Mouse (Mus musculus): ENCODE data around the gene Popdc2. TPM values are rescaled to one million over a fixed set of nuclear protein-coding genes. Genes with fewer than 3 reads are reported as not detected.
"Not testable (repeated sequence)": the region's sequence is repeated elsewhere in the genome, so short reads cannot be mapped to it uniquely, and the experiment has no call there.

Gene Popdc2
- 0.57 and 1.4 TPM in 2 replicates for polyA plus RNA-seq (2015; fragmentation: Nextera tagmentation; extraction: Ambion mirVana)

- Histone ChIP-seq H3K4me1 (no peaks in the 10 kb centered on the region), H3K36me3 (replicated peaks) (no peaks in the 10 kb centered on the region), H3K27ac (no peak within 1 kb of the TSS), H3K4me2 (no peak within 1 kb of the TSS), H3K9ac (no peak within 1 kb of the TSS), H3K9me3 (no peaks in the 10 kb centered on the region), H3K27me3 (replicated peaks) (no peaks in the 10 kb centered on the region), H3K4me3 (no peak within 1 kb of the TSS)
- WGBS = 62% methylated on average over 10 of the region's 10 CpGs
- ATAC-seq (replicated peaks) = no peak
Measured at GRCm38 (mm10) chr16:38361933-38362332, at the start of gene Popdc2. TSS of gene Popdc2 (plus strand) at chr16:38362209.

- H3K27me3 ChIP-seq (replicated peaks) = no peaks in the 10 kb centered on the region
- H3K4me1 ChIP-seq = no peaks in the 10 kb centered on the region
- H3K9me3 ChIP-seq = no peaks in the 10 kb centered on the region
- no peak overlapping the region for H3K4me2 ChIP-seq
- no peak for ATAC-seq (replicated peaks)
- no peak overlapping the region for H3K4me3 ChIP-seq
- no peaks in the 10 kb centered on the region for H3K36me3 ChIP-seq (replicated peaks)
- H3K9ac ChIP-seq = no peak overlapping the region
- no peak overlapping the region for H3K27ac ChIP-seq
- WGBS = 80% methylated on average over 9 of the region's 9 CpGs
Measured at GRCm38 (mm10) chr16:38318492-38318891, 43.5 kb upstream of the Popdc2 start.

GRCm38 (mm10) chr16:38319087-38319486, 42.9 kb upstream of the Popdc2 start:
- no peak overlapping the region for H3K4me3 ChIP-seq
- no peaks in the 10 kb centered on the region for H3K4me1 ChIP-seq
- H3K36me3 ChIP-seq (replicated peaks) = no peaks in the 10 kb centered on the region
- no peak overlapping the region for H3K9ac ChIP-seq
- H3K4me2 ChIP-seq = no peak overlapping the region
- H3K27me3 ChIP-seq (replicated peaks) = no peaks in the 10 kb centered on the region
- no peak for ATAC-seq (replicated peaks)
- no peak overlapping the region for H3K27ac ChIP-seq
- WGBS = 91% methylated on average over 4 of the region's 4 CpGs
- no peaks in the 10 kb centered on the region for H3K9me3 ChIP-seq

GRCm38 (mm10) chr16:38321452-38321935, 40.5 kb upstream of the Popdc2 start:
- Histone ChIP-seq H3K9ac (no peak overlapping the region), H3K4me2 (peak overlapping the region; percentile 47), H3K36me3 (replicated peaks) (no peaks in the 10 kb centered on the region), H3K4me1 (no peaks in the 10 kb centered on the region), H3K4me3 (peak overlapping the region; percentile 20; the same call in 1 of the 2 replicates), H3K27me3 (replicated peaks) (no peaks in the 10 kb centered on the region), H3K27ac (no peak overlapping the region), H3K9me3 (no peaks in the 10 kb centered on the region)
- ATAC-seq (replicated peaks) = peak; percentile 86
- 27% methylated on average over 17 of the region's 17 CpGs for WGBS

- 90% methylated on average over 15 of the region's 15 CpGs for WGBS
- Histone ChIP-seq H3K36me3 (replicated peaks) (no peaks in the 10 kb centered on the region), H3K4me3 (no peak overlapping the region), H3K4me1 (no peaks in the 10 kb centered on the region), H3K27me3 (replicated peaks) (no peaks in the 10 kb centered on the region), H3K9ac (no peak overlapping the region), H3K9me3 (no peaks in the 10 kb centered on the region), H3K4me2 (no peak overlapping the region), H3K27ac (no peak overlapping the region)
- no peak for ATAC-seq (replicated peaks)
Measured at GRCm38 (mm10) chr16:38324311-38324710, 37.7 kb upstream of the Popdc2 start.

- Histone ChIP-seq H3K27me3 (replicated peaks) (no peaks in the 10 kb centered on the region), H3K9me3 (no peaks in the 10 kb centered on the region), H3K36me3 (replicated peaks) (no peaks in the 10 kb centered on the region), H3K9ac (no peak overlapping the region), H3K4me2 (no peak overlapping the region), H3K4me3 (no peak overlapping the region), H3K27ac (no peak overlapping the region), H3K4me1 (no peaks in the 10 kb centered on the region)
- WGBS = 80% methylated on average over 11 of the region's 11 CpGs
- no peak for ATAC-seq (replicated peaks)
Measured at GRCm38 (mm10) chr16:38326778-38327397, 35.1 kb upstream of the Popdc2 start.

GRCm38 (mm10) chr16:38329340-38329739, 32.7 kb upstream of the Popdc2 start:
- 88% methylated on average over 3 of the region's 3 CpGs for WGBS
- Histone ChIP-seq H3K9me3 (no peaks in the 10 kb centered on the region), H3K36me3 (replicated peaks) (no peaks in the 10 kb centered on the region), H3K27ac (no peak overlapping the region), H3K4me2 (no peak overlapping the region), H3K4me1 (no peaks in the 10 kb centered on the region), H3K4me3 (no peak overlapping the region), H3K27me3 (replicated peaks) (no peaks in the 10 kb centered on the region), H3K9ac (no peak overlapping the region)
- ATAC-seq (replicated peaks) = no peak

- WGBS = 37% methylated on average over 6 of the region's 6 CpGs
- no peaks in the 10 kb centered on the region for H3K36me3 ChIP-seq (replicated peaks)
- ATAC-seq (replicated peaks) = no peak
Measured at GRCm38 (mm10) chr16:38334431-38334830, 27.6 kb upstream of the Popdc2 start.

GRCm38 (mm10) chr16:38338077-38338476, 23.9 kb upstream of the Popdc2 start:
- WGBS = 93% methylated on average over 4 of the region's 4 CpGs
- H3K9ac ChIP-seq; ATAC-seq (replicated peaks): not testable (repeated sequence)

More at GRCm38 (mm10) chr16:38334431-38334830, 27.6 kb upstream of the Popdc2 start:
- Histone ChIP-seq H3K9me3 (no peaks in the 10 kb centered on the region), H3K4me1 (no peaks in the 10 kb centered on the region), H3K27me3 (replicated peaks) (no peaks in the 10 kb centered on the region), H3K4me3 (no peak overlapping the region), H3K27ac (no peak overlapping the region), H3K4me2 (no peak overlapping the region), H3K9ac (no peak overlapping the region)

GRCm38 (mm10) chr16:38341396-38342324, 20.3 kb upstream of the Popdc2 start, which contains the start of gene Maats1:
TSS of gene Maats1 (minus strand) at chr16:38342143.
- Histone ChIP-seq H3K4me1 (peaks cover 6% of the 10 kb centered on the region), H3K36me3 (replicated peaks) (no peaks in the 10 kb centered on the region), H3K27me3 (replicated peaks) (no peaks in the 10 kb centered on the region), H3K27ac (no peak within 1 kb of the TSS), H3K4me2 (peak within 1 kb of the TSS; percentile 69), H3K9ac (peak within 1 kb of the TSS; percentile 40), H3K9me3 (no peaks in the 10 kb centered on the region), H3K4me3 (peak within 1 kb of the TSS; percentile 42)
- WGBS = 6% methylated on average over 30 of the region's 30 CpGs
- ATAC-seq (replicated peaks) = peak; percentile 94

More at GRCm38 (mm10) chr16:38338077-38338476, 23.9 kb upstream of the Popdc2 start:
- H3K4me3 ChIP-seq; H3K4me2 ChIP-seq; H3K9me3 ChIP-seq; H3K27me3 ChIP-seq (replicated peaks); H3K27ac ChIP-seq; H3K4me1 ChIP-seq; H3K36me3 ChIP-seq (replicated peaks): not testable (repeated sequence)

- no peak for ATAC-seq (replicated peaks)
- Histone ChIP-seq H3K4me1 (peaks cover 17% of the 10 kb centered on the region), H3K27ac (no peak overlapping the region), H3K4me3 (no peak overlapping the region), H3K36me3 (replicated peaks) (peaks cover 3% of the 10 kb centered on the region; the same call in 1 of the 2 replicates), H3K27me3 (replicated peaks) (no peaks in the 10 kb centered on the region), H3K9ac (no peak overlapping the region), H3K9me3 (no peaks in the 10 kb centered on the region), H3K4me2 (no peak overlapping the region)
- WGBS = 89% methylated on average over 3 of the region's 3 CpGs
Measured at GRCm38 (mm10) chr16:38344941-38345725, 16.9 kb upstream of the Popdc2 start.
